Mouse (Mus musculus) testis, postnatal 10 days (tissue): ENCODE measurements at regions not wholly inside any gene's neighbourhood (a gene's known extent, or its start where the extent isn't known, plus 50 kb on each side); places are given as distances from the start of the nearest gene placed in this dataset.

ENCODE experiments used
- DNase-seq: peaks from one replicate; pipeline ENCODE4 v3.0.0; 2021; ENCODE audit warnings: low spot score

GRCm38 (mm10) chr14:24945716-24946115 lies 458.8 kb downstream of the Rps24 start:
- no peak for DNase-seq

GRCm38 (mm10) chr14:24947084-24947483 lies 460.2 kb downstream of the Rps24 start:
- DNase-seq: no peak

DNA sequence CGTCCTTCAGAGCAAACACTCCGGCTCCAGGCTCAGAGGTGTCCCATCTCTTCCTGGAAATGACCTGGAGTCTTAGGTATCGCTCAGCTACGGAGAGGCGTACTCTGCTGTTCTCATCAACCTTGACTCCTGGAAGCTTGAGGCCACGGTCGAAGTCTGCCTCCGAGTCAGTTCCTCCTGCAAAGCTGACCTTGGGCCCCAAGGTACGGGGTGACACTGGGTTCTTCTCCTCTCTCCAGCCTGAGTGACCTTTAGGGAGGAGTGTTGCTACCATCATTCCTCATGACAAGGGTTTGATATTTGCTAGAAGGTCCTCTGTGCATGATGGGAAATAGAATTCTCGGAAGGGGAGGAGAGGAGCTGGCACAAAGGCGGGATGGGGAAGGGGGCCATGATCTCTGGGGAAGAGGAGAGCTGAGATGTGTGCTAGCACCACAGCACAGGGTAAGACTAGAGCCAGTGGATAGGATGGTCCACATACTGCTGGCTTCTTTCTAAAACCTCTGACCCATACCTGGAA lies 469.0 kb downstream of the Rps24 start:
- DNase-seq: no peak

- DNase-seq: no peak
Measured at GRCm38 (mm10) chr14:24956528-24957210, 469.7 kb downstream of the Rps24 start.

- DNase-seq: no peak
Measured at GRCm38 (mm10) chr14:24957392-24957791, 470.5 kb downstream of the Rps24 start.

GRCm38 (mm10) chr14:24958821-24959220 lies 471.9 kb downstream of the Rps24 start:
- DNase-seq: no peak

GRCm38 (mm10) chr14:24959401-24959800 lies 472.5 kb downstream of the Rps24 start:
- DNase-seq: no peak

GRCm38 (mm10) chr14:24960082-24960482 lies 473.2 kb downstream of the Rps24 start:
- DNase-seq: peak; percentile 53

DNA sequence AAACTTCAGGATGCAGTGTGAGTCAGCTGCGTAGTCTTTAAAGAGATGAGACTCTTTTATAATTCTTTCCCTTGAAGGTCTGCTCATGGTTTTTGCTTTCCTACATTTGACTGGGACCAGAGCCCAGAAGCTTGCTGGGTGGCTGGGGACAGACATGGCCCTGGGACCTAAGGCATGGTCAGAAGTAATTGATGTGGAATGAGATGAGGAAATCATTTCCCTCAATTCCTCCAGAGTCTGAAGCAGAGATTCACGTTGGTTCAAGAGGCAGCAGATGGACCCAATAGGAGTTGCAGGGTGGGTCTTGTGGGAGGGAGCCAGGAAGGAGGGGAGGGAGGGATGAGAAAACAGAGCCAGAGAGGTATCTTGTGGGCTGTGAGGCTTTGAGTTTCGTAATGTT lies 473.9 kb downstream of the Rps24 start:
- DNase-seq: no peak

DNA sequence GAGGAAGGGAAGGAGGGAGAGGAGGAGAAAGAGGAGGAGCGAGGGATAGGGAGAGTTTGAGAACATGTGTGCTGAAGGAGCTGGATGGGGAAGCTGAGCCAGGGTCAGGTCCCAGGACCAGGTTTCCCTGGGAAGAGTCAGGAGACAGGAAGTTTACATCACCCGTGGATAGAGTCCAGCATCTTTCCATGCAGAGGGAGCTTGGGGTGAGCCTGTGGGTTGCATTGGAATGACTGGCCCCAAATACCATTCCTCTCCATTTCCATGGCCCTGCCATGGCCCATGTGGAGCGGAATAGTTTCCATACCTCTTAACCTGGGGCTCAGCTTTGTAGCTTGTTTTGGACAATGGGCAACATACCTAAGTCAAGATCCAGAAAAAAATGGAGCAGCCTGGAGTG lies 474.8 kb downstream of the Rps24 start:
- no peak for DNase-seq

- no peak for DNase-seq
Measured at GRCm38 (mm10) chr14:24969584-24969983, 482.7 kb downstream of the Rps24 start.

DNA sequence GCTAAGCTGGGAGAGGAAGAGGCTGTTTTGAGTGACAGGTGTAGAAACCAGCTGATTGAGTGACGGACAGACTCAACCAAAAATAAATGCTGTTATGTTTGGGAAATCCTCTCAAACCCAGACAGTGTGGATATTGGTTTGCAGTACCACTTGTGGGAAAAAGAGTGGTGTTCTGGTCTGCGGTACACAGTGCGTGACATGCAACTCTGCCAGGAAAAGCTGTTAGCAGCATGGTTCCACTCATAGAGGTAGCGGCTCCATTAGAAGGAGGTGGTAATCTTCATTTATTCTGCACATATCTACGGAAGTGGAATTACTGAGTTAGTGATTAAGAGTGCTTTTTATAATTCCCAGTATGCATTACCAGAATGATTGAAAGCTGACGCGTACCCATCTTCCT lies 485.4 kb downstream of the Rps24 start:
- DNase-seq: no peak

- no peak for DNase-seq
Measured at GRCm38 (mm10) chr14:24973039-24973438, 485.9 kb upstream of the Zmiz1 start.

DNA sequence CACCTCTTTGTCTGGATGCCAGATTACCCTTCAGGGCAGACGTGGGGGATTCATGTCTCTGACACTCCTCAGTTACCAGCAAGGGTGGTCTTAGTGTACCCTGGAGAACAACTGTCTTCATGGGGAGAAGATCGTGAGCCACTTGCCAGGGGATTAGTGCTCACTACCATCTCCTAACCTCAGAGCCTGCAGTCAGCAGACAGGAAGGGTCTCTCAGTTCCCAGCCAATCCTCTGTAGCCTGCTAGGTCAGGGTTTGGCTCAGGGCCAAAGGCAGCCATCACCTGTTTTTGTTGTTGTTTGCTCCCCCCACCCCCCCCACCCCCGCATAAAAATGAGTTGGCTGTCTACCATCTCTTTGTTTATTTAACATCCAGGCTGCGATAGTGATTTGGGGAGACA lies 485.4 kb upstream of the Zmiz1 start:
- no peak for DNase-seq

GRCm38 (mm10) chr14:24982489-24982888 lies 476.5 kb upstream of the Zmiz1 start:
- DNase-seq: no peak

GRCm38 (mm10) chr14:24983279-24983678 lies 475.7 kb upstream of the Zmiz1 start:
- DNase-seq: peak; percentile 59

DNA sequence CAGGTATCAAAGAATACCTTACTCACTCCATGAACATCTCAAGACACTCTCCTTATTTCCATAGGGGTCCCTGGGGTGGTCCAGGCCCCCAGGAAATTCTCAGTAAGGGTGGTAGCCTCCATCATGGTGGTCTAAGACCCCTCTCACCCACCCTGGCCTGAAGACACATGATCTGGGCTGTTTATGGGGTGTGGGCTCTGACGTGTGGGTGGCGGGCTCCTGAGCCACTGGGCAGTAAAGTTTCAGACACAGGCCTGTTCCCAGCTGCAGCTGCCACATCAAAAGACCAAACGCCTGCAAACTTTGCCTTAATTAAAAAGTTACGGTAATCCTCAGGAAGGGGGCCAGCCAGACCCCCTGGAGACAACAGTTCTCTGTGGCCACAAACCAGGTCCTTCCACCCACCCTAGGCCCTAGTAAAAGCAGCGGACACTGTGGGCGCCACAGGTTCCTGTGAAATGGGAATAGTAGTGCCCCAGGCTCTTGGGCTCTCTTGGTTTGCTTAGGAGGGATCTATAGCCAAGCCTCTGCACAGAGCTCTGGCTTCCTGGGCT lies 473.1 kb upstream of the Zmiz1 start:
- DNase-seq: no peak

GRCm38 (mm10) chr14:24986404-24986803 lies 472.6 kb upstream of the Zmiz1 start:
- DNase-seq: no peak

GRCm38 (mm10) chr14:24993751-24994658 lies 465.0 kb upstream of the Zmiz1 start:
- no peak for DNase-seq

GRCm38 (mm10) chr14:24995226-24995625 lies 463.8 kb upstream of the Zmiz1 start:
- DNase-seq: no peak

DNA sequence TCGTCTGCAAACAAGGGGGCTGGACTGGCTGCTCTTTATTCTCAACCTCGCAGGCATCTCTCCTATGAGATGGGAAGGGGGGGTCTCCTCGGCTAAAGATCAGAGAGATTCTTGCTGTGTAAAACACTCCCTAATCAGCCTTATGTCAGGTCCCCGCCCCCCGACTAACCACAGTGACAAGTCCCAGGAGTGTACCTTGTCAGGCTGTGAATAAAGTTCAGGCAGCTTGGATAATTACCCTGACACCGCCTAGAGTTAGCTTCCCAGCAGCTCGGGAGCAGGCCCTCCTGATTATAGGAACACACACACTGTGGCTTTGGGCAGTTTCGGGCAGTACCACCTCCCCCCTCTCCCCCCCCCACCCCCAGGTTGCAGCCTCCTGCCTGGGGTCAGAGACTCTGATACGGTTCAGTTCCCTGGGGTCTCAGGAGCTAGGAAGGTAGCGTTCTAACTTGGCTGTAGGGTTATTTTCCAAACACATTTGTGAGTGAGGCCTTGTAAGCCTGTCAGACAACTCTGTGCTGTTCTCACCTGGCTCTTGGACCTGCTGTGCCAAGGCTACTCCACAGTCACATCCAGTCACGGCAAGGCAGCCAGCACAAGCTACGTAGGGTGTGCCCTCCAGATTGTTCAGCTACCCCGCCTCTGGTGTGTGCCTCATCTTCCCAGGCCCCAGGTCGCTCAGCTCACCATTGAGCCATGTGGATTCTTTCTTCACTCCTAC lies 461.0 kb upstream of the Zmiz1 start:
- DNase-seq: no peak

DNA sequence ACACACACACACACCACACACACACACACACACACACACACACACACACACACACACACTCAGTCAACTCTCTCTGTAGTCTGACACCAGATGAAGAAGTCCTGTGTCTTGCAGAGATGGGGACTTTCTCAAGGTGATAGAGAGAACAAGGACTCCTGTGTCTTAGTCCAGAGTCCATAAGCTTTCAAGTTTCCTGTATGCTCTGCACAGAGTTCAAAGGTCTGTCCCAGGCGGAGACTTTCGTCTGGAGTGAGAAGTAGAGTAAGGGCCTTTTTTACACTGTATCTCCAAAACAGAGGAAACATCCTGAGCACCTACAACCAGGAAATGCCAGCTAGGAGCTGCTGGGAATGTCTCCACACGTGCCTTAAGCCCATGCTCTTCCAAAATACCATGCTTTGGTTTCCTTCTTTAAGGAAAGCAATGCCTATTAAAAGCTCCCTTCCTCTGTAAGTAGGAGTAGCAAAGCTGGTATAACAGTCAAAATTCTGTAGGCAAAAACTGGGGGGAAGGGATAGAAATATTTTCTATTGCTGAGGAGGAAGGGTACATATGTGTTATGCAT lies 459.9 kb upstream of the Zmiz1 start:
- no peak for DNase-seq
